ENCODE assay signal across 7 mouse cellular contexts in genomic region chr2:180703175-180703574, GRCm38 (mm10). TPM values are rescaled to one million over a fixed set of nuclear protein-coding genes. Genes with fewer than 3 reads are reported as not detected.
A peak's percentile ranks its signal among the peaks of the same experiment; 100 is the strongest.
DNase-seq lines count a peak whose midpoint lies in the region; ATAC-seq and TF ChIP-seq lines count a peak whose summit lies in the region.

No protein-coding gene starts in this region.

- peak overlapping the region; percentile 95; the same call in 1 of the 2 replicates for H3K4me2 ChIP-seq in hindbrain, embryonic 12.5 days (replicated peaks)
- H3K4me2 ChIP-seq in hindbrain, embryonic 11.5 days (replicated peaks; ENCODE audit: low read depth, low read length), result no peak overlapping the region
- peak overlapping the region; percentile 95 for H3K4me2 ChIP-seq in forebrain, embryonic 15.5 days (replicated peaks)
- peak overlapping the region; percentile 95 for H3K4me2 ChIP-seq in liver, embryonic 15.5 days

- no peak for TF ChIP-seq RAD21 in MEL (IDR thresholded peaks at IDR 0.05; ENCODE audit: low read depth, low read length)

- 0 out of 2 replicates have a peak overlapping the region, but pooled peaks have one; percentile 74 for H3K4me3 ChIP-seq in hindbrain, embryonic 12.5 days
- no peak overlapping the region for H3K4me3 ChIP-seq in hindbrain, embryonic 11.5 days (ENCODE audit: low read depth, low read length)
- peak overlapping the region in 1 of 2 experiments; percentile 5; a peak in 1 of 4 replicates for H3K4me3 ChIP-seq in MEL (ENCODE audit: control insufficient read depth in 1 of 2, insufficient read depth in 1 of 2, low read depth in 2 of 2, low read length in 2 of 2)
- no peak overlapping the region; the same call in 1 of the 2 replicates for H3K4me3 ChIP-seq in forebrain, embryonic 15.5 days
- H3K4me3 ChIP-seq in liver, embryonic 15.5 days (replicated peaks), result peak overlapping the region; percentile 89; the same call in 1 of the 2 replicates

- peaks cover 32% of the 10 kb centered on the region for H3K4me1 ChIP-seq in hindbrain, embryonic 12.5 days
- peaks cover 7% of the 10 kb centered on the region; the same call in 1 of the 2 replicates for H3K4me1 ChIP-seq in hindbrain, embryonic 11.5 days (replicated peaks; ENCODE audit: control insufficient read depth, insufficient read depth, low read length)
- H3K4me1 ChIP-seq in MEL (ENCODE audit: control insufficient read depth in 1 of 2, insufficient read depth in 2 of 2, low read length in 2 of 2), result peaks cover 29 to 58% of the 10 kb centered on the region in 2 experiments
- peaks cover 47% of the 10 kb centered on the region for H3K4me1 ChIP-seq in forebrain, embryonic 15.5 days
- H3K4me1 ChIP-seq in liver, embryonic 15.5 days (replicated peaks), result peaks cover 83% of the 10 kb centered on the region

- ATAC-seq in hindbrain, embryonic 12.5 days (ENCODE audit: low FRiP score), result no peak
- no peak for ATAC-seq in hindbrain, embryonic 11.5 days (ENCODE audit: low FRiP score)
- ATAC-seq in forebrain, embryonic 15.5 days (replicated peaks), result no peak
- no peak for ATAC-seq in liver, embryonic 15.5 days (ENCODE audit: insufficient read depth)

- H3K36me3 ChIP-seq in hindbrain, embryonic 12.5 days, result no peaks in the 10 kb centered on the region
- no peaks in the 10 kb centered on the region for H3K36me3 ChIP-seq in hindbrain, embryonic 11.5 days (ENCODE audit: control insufficient read depth, insufficient read depth, low read length)
- H3K36me3 ChIP-seq in MEL (ENCODE audit: control insufficient read depth in 1 of 2, insufficient read depth in 2 of 2, low read length in 2 of 2), result peaks cover 4 to 59% of the 10 kb centered on the region in 2 experiments; a peak in 3 of 4 replicates
- H3K36me3 ChIP-seq in forebrain, embryonic 15.5 days, result 0 out of 2 replicates have a peak, but pooled peaks cover 3% of the 10 kb centered on the region
- H3K36me3 ChIP-seq in liver, embryonic 15.5 days (replicated peaks), result peaks cover 20% of the 10 kb centered on the region

- 81% methylated on average over 5 of the region's 5 CpGs for WGBS in hindbrain, embryonic 12.5 days
- WGBS in hindbrain, embryonic 11.5 days, result 81% methylated on average over 5 of the region's 5 CpGs
- WGBS in forebrain, embryonic 15.5 days, result 90% methylated on average over 5 of the region's 5 CpGs
- 36% methylated on average over 5 of the region's 5 CpGs for WGBS in liver, embryonic 15.5 days (ENCODE audit: insufficient replicate concordance)

- peak in 1 of 2 experiments; percentile 20; a peak in 1 of 4 replicates for TF ChIP-seq EP300 in MEL (IDR thresholded peaks at IDR 0.05; ENCODE audit: low read depth in 1 of 2, low read length in 2 of 2)

- H3K27me3 ChIP-seq in hindbrain, embryonic 12.5 days, result no peaks in the 10 kb centered on the region
- no peaks in the 10 kb centered on the region for H3K27me3 ChIP-seq in hindbrain, embryonic 11.5 days (ENCODE audit: control insufficient read depth, insufficient read depth, low read length)
- no peaks in the 10 kb centered on the region for H3K27me3 ChIP-seq in MEL (ENCODE audit: control insufficient read depth in 1 of 2, insufficient read depth in 2 of 2, low read length in 2 of 2)
- H3K27me3 ChIP-seq in forebrain, embryonic 15.5 days, result no peaks in the 10 kb centered on the region
- no peaks in the 10 kb centered on the region for H3K27me3 ChIP-seq in liver, embryonic 15.5 days

- H3K9ac ChIP-seq in hindbrain, embryonic 12.5 days, result no peak overlapping the region
- H3K9ac ChIP-seq in hindbrain, embryonic 11.5 days (ENCODE audit: low read depth, low read length), result no peak overlapping the region
- H3K9ac ChIP-seq in MEL (ENCODE audit: control insufficient read depth, low read depth, low read length, poor library complexity, severe bottlenecking), result peak overlapping the region; percentile 16; the same call in 1 of the 2 replicates
- no peak overlapping the region for H3K9ac ChIP-seq in forebrain, embryonic 15.5 days (replicated peaks)
- peak overlapping the region; percentile 96 for H3K9ac ChIP-seq in liver, embryonic 15.5 days

- peaks cover 84% of the 10 kb centered on the region for H3K79me2 ChIP-seq in MEL (ENCODE audit: control insufficient read depth, insufficient read depth, low read length, poor library complexity)

- H3K9me3 ChIP-seq in hindbrain, embryonic 12.5 days (replicated peaks), result no peaks in the 10 kb centered on the region
- no peaks in the 10 kb centered on the region for H3K9me3 ChIP-seq in hindbrain, embryonic 11.5 days (ENCODE audit: control insufficient read depth, low read length)
- no peaks in the 10 kb centered on the region for H3K9me3 ChIP-seq in MEL (replicated peaks; ENCODE audit: insufficient read depth, low read length)
- H3K9me3 ChIP-seq in forebrain, embryonic 15.5 days, result no peaks in the 10 kb centered on the region
- H3K9me3 ChIP-seq in liver, embryonic 15.5 days (replicated peaks), result no peaks in the 10 kb centered on the region

- no peak for DNase-seq in hindbrain, embryonic 11.5 days (ENCODE audit: low spot score)
- DNase-seq in MEL (ENCODE audit: low read depth, low spot score), result peak; percentile 30
- DNase-seq in spleen, postnatal 14 days (ENCODE audit: low spot score in 2 of 2), result no peak
- no peak for DNase-seq in right cerebral cortex, postnatal 14 days

- no peak for TF ChIP-seq POLR2A in MEL (IDR thresholded peaks at IDR 0.05; ENCODE audit: control insufficient read depth in 1 of 2, insufficient read depth in 1 of 2, low read depth in 1 of 2, low read length in 2 of 2, poor library complexity in 1 of 2)

- no peak for TF ChIP-seq CTCF in MEL (IDR thresholded peaks at IDR 0.05 in 2 of 3, conservative IDR thresholded peaks at IDR 0.05 in 1 of 3; ENCODE audit: control insufficient read depth in 1 of 3, insufficient read depth in 1 of 3, low read depth in 2 of 3, low read length in 3 of 3, poor library complexity in 1 of 3, severe bottlenecking in 1 of 3)

- H3K27ac ChIP-seq in hindbrain, embryonic 12.5 days, result no peak overlapping the region
- no peak overlapping the region for H3K27ac ChIP-seq in hindbrain, embryonic 11.5 days (ENCODE audit: low read depth, low read length)
- peak overlapping the region; percentile 82 for H3K27ac ChIP-seq in MEL (ENCODE audit: control insufficient read depth, low read depth, low read length)
- H3K27ac ChIP-seq in forebrain, embryonic 15.5 days (replicated peaks), result no peak overlapping the region
- peak overlapping the region; percentile 96 for H3K27ac ChIP-seq in liver, embryonic 15.5 days (replicated peaks)

TF ChIP-seq in MEL, 35 proteins besides CTCF, POLR2A, EP300 and RAD21 (continues in another document):
- TF ChIP-seq ZNF384 (IDR thresholded peaks at IDR 0.05; ENCODE audit: low read depth, low read length) (no peak), TAL1 (IDR thresholded peaks at IDR 0.05; ENCODE audit: low read length) (no peak), ELF1 (IDR thresholded peaks at IDR 0.05; ENCODE audit: low read depth, low read length) (no peak), ETS1 (IDR thresholded peaks at IDR 0.05; ENCODE audit: low read depth, low read length) (peak; percentile 61), MAFK (IDR thresholded peaks at IDR 0.05; ENCODE audit: borderline replicate concordance, low read depth, low read length) (no peak), NELFE (IDR thresholded peaks at IDR 0.05; ENCODE audit: low read depth, low read length) (no peak), UBTF (IDR thresholded peaks at IDR 0.05; ENCODE audit: borderline replicate concordance, insufficient read depth, low read depth, low read length) (no peak), MAX (IDR thresholded peaks at IDR 0.05; ENCODE audit: low read length) (no peak), POLR2AphosphoS5 (IDR thresholded peaks at IDR 0.05; ENCODE audit: borderline replicate concordance, low read depth, low read length) (no peak), JUND (IDR thresholded peaks at IDR 0.05; ENCODE audit: low read depth, low read length) (no peak), TCF12 (IDR thresholded peaks at IDR 0.05; ENCODE audit: low read depth, low read length) (0 out of 2 replicates have a peak, but pooled peaks have one; percentile 24), CHD1 (IDR thresholded peaks at IDR 0.05; ENCODE audit: low read depth, low read length) (no peak), MEF2A (IDR thresholded peaks at IDR 0.05; ENCODE audit: extremely low read depth, insufficient replicate concordance, low read depth, low read length, poor library complexity, severe bottlenecking) (no peak), KAT2A (conservative IDR thresholded peaks at IDR 0.05; ENCODE audit: low read depth, low read length) (no peak), SMC3 (IDR thresholded peaks at IDR 0.05; ENCODE audit: low read depth, low read length) (no peak)

RNA-seq across cellular contexts. Expression of gene Dido1, which starts 6.6 kb away (rescaled TPM):
- 37.2 and 42.1 TPM in 2 replicates for polyA plus RNA-seq in hindbrain, embryonic 12.5 days (2016; fragmentation: Nextera tagmentation; extraction: Ambion mirVana)
- polyA plus RNA-seq in hindbrain, embryonic 11.5 days (2014; fragmentation: Nextera tagmentation; extraction: Ambion mirVana), result 29.5 and 39.7 TPM in 2 replicates
- total RNA-seq in MEL (2012; rRNA removed), result 27.9 and 30.1 TPM in 2 replicates
- polyA plus RNA-seq in MEL (2012; ENCODE audit: insufficient read depth in 1 of 2, insufficient read length in 2 of 2, low read depth in 1 of 2, low replicate concordance in 2 of 2, missing spikeins in 1 of 2), result 10 to 100 TPM; 17.8 to 35.1 TPM
- 29.6 and 30.8 TPM in 2 replicates for polyA plus RNA-seq in forebrain, embryonic 15.5 days (2015; fragmentation: Nextera tagmentation; extraction: Ambion mirVana)
- polyA plus RNA-seq in liver, embryonic 15.5 days (2015; fragmentation: Nextera tagmentation; extraction: Ambion mirVana), result 11.7 and 13.1 TPM in 2 replicates

RNA-seq across cellular contexts. Expression of gene Gid8, which starts 6.7 kb away (rescaled TPM):
- polyA plus RNA-seq in hindbrain, embryonic 12.5 days (2016; fragmentation: Nextera tagmentation; extraction: Ambion mirVana), result 54.8 and 57.3 TPM in 2 replicates
- polyA plus RNA-seq in hindbrain, embryonic 11.5 days (2014; fragmentation: Nextera tagmentation; extraction: Ambion mirVana), result 59.6 and 70.0 TPM in 2 replicates
- total RNA-seq in MEL (2012; rRNA removed), result 42.7 and 52.8 TPM in 2 replicates
- 10 to 100 TPM in 1 of 2 experiments, not detected in 1; 65.5 TPM for polyA plus RNA-seq in MEL (2012; ENCODE audit: insufficient read depth in 1 of 2, insufficient read length in 2 of 2, low read depth in 1 of 2, low replicate concordance in 2 of 2, missing spikeins in 1 of 2)
- 58.0 and 58.7 TPM in 2 replicates for polyA plus RNA-seq in forebrain, embryonic 15.5 days (2015; fragmentation: Nextera tagmentation; extraction: Ambion mirVana)
- 117 TPM in 2 replicates for polyA plus RNA-seq in liver, embryonic 15.5 days (2015; fragmentation: Nextera tagmentation; extraction: Ambion mirVana)

RNA-seq across cellular contexts. Expression of gene Slc17a9, which starts 21.9 kb away (rescaled TPM):
- 0.53 and 0.80 TPM in 2 replicates for polyA plus RNA-seq in hindbrain, embryonic 12.5 days (2016; fragmentation: Nextera tagmentation; extraction: Ambion mirVana)
- 0.14 and 0.45 TPM in 2 replicates for polyA plus RNA-seq in hindbrain, embryonic 11.5 days (2014; fragmentation: Nextera tagmentation; extraction: Ambion mirVana)
- total RNA-seq in MEL (2012; rRNA removed), result 6.5 and 6.7 TPM in 2 replicates
- polyA plus RNA-seq in MEL (2012; ENCODE audit: insufficient read depth in 1 of 2, insufficient read length in 2 of 2, low read depth in 1 of 2, low replicate concordance in 2 of 2, missing spikeins in 1 of 2), result 10 to 100 TPM in 1 of 2 experiments, not detected in 1; 16.1 TPM
- 0.13 and 0.29 TPM in 2 replicates for polyA plus RNA-seq in forebrain, embryonic 15.5 days (2015; fragmentation: Nextera tagmentation; extraction: Ambion mirVana)
- 8.1 and 10.0 TPM in 2 replicates for polyA plus RNA-seq in liver, embryonic 15.5 days (2015; fragmentation: Nextera tagmentation; extraction: Ambion mirVana)

Comparison
In these comparisons a context has a peak if more than half of its experiments do, and no peak if none do; other contexts are left out.
1. H3K4me3 ChIP-seq: peak in hindbrain, embryonic 12.5 days (single experiment) and liver, embryonic 15.5 days (single experiment); none in hindbrain, embryonic 11.5 days (single experiment) and forebrain, embryonic 15.5 days (single experiment).
2. H3K27ac ChIP-seq: peak in MEL (single experiment) and liver, embryonic 15.5 days (single experiment); none in hindbrain, embryonic 12.5 days (single experiment), hindbrain, embryonic 11.5 days (single experiment) and forebrain, embryonic 15.5 days (single experiment).
3. H3K9ac ChIP-seq: peak in MEL (single experiment) and liver, embryonic 15.5 days (single experiment); none in hindbrain, embryonic 12.5 days (single experiment), hindbrain, embryonic 11.5 days (single experiment) and forebrain, embryonic 15.5 days (single experiment).